Mouse (Mus musculus) forebrain, postnatal 0 days (tissue): ENCODE data around the gene Tbcd. TPM values are rescaled to one million over a fixed set of nuclear protein-coding genes. Genes with fewer than 3 reads are reported as not detected.

Experiments used
- ATAC-seq: fragments of 200-750 bp; cut with Nextera tagmentation; 2 replicates; pipeline ENCODE4 v1.8.0; 2017; ENCODE audit warnings: mild to moderate bottlenecking, moderate library complexity
- DNase-seq: peaks from one replicate; pipeline ENCODE4 v3.0.0-alpha.2; 2015
- H3K27ac ChIP-seq: fragments of 300-500 bp; sonication (generic); 2 replicates; pipeline ENCODE4 v1.5.1; 2014; ENCODE audit warnings: low read depth, mild to moderate bottlenecking, antibody characterized with exemption, low read length, moderate library complexity, mixed read lengths
- H3K27me3 ChIP-seq: fragments of 300-500 bp; sonication (generic); 2 replicates; pipeline ENCODE4 v1.6.1; 2014; ENCODE audit warnings: mild to moderate bottlenecking, low read length, mixed read lengths; ENCODE audit not compliant: insufficient read depth
- H3K36me3 ChIP-seq: fragments of 300-500 bp; sonication (generic); 2 replicates; pipeline ENCODE4 v1.6.1; 2014; ENCODE audit warnings: mild to moderate bottlenecking, moderate library complexity; ENCODE audit not compliant: insufficient read depth
- H3K4me1 ChIP-seq: fragments of 300-500 bp; sonication (generic); 2 replicates; pipeline ENCODE4 v1.6.1; 2014; ENCODE audit warnings: antibody characterized with exemption; ENCODE audit not compliant: insufficient read depth
- H3K4me2 ChIP-seq: fragments of 300-500 bp; sonication (generic); 2 replicates; pipeline ENCODE4 v1.6.1; 2014; ENCODE audit warnings: low read depth, mild to moderate bottlenecking, moderate library complexity
- H3K4me3 ChIP-seq: fragments of 300-500 bp; sonication (generic); 2 replicates; pipeline ENCODE4 v1.5.1; 2014; ENCODE audit warnings: low read depth, low read length, mixed read lengths
- H3K9ac ChIP-seq: fragments of 300-500 bp; sonication (generic); 2 replicates; pipeline ENCODE4 v1.6.1; 2014; ENCODE audit warnings: mild to moderate bottlenecking
- H3K9me3 ChIP-seq: fragments of 300-500 bp; sonication (generic); 2 replicates; pipeline ENCODE4 v1.6.1; 2016; ENCODE audit warnings: low read length
- CTCF ChIP-seq: sonication (generic); IDR thresholded peaks from 2 replicates; pipeline ENCODE4 v1.5.1; 2016; ENCODE audit warnings: antibody characterized with exemption, control low read depth, low read depth
- WGBS: fragments of 180-500 bp; shearing (Covaris S2); extraction: QIAGEN DNeasy Blood & Tissue Kit; methylation state at CpG from one replicate; pipeline ENCODE4 v1.1.7; 2014; 5-methylcytosine and 5-hydroxymethylcytosine counted together
- polyA plus RNA-seq: library from polyadenylated mRNA; unstranded; fragments of >200 nt; fragmentation: Nextera tagmentation; extraction: Ambion mirVana; gene quantifications from 2 replicates; pipeline ENCODE4 v1.2.1, GENCODE M21; 2015
- total RNA-seq: library from RNA; depleted of rRNA; stranded (reverse); fragments of >200 nt; gene quantifications from 2 replicates; pipeline ENCODE4 v1.2.3, GENCODE M21; 2014

Tbcd gene
- total and polyA plus RNA-seq, 2 experiments from 2014 or later = 56.5 to 90.8 TPM

- no peak overlapping the region for H3K9ac ChIP-seq
- H3K27ac ChIP-seq = no peak overlapping the region
- no peak overlapping the region for H3K4me3 ChIP-seq
- H3K36me3 ChIP-seq = no peaks in the 10 kb centered on the region; the same call in 1 of the 2 replicates
- TF ChIP-seq CTCF = no peak
- H3K4me2 ChIP-seq = no peak overlapping the region
- ATAC-seq = no peak
- DNase-seq = no peak
- 72% methylated on average over 1 of the region's 1 CpGs for WGBS
- no peaks in the 10 kb centered on the region for H3K9me3 ChIP-seq
- H3K4me1 ChIP-seq = no peaks in the 10 kb centered on the region
- H3K27me3 ChIP-seq = no peaks in the 10 kb centered on the region
Observed at GRCm38 (mm10) chr11:121556727-121557126, 105.0 kb downstream of the Tbcd start.

DNA sequence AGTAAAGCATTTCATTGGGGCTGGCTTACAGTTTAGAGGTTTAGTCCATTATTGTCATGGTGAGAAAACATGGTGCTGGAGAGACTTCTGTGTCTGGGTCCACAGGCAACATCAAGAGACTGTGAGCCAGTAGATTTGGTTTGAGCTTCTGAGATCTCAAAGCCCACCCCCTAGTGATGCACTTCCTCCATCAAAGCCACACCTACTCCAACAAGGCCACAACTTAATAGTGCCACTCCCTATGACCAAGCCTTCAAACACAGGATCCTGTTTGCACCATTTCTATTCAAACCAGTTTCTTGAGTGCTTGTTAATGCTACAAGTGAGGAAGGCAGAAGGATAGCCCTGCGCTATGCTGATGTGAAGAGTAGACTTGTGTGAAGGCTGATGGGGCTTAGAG lies 106.2 kb downstream of the Tbcd start:
- DNase-seq (no peak), ATAC-seq (no peak)
- Histone ChIP-seq H3K27ac (no peak overlapping the region), H3K9me3 (no peaks in the 10 kb centered on the region), H3K9ac (no peak overlapping the region), H3K27me3 (no peaks in the 10 kb centered on the region), H3K4me1 (no peaks in the 10 kb centered on the region), H3K36me3 (no peaks in the 10 kb centered on the region), H3K4me2 (no peak overlapping the region), H3K4me3 (no peak overlapping the region)
- WGBS = 100% methylated on average over 1 of the region's 1 CpGs
- TF ChIP-seq CTCF = no peak

- TF ChIP-seq CTCF = no peak
Observed at GRCm38 (mm10) chr11:121558522-121558921, 106.8 kb downstream of the Tbcd start.

DNA sequence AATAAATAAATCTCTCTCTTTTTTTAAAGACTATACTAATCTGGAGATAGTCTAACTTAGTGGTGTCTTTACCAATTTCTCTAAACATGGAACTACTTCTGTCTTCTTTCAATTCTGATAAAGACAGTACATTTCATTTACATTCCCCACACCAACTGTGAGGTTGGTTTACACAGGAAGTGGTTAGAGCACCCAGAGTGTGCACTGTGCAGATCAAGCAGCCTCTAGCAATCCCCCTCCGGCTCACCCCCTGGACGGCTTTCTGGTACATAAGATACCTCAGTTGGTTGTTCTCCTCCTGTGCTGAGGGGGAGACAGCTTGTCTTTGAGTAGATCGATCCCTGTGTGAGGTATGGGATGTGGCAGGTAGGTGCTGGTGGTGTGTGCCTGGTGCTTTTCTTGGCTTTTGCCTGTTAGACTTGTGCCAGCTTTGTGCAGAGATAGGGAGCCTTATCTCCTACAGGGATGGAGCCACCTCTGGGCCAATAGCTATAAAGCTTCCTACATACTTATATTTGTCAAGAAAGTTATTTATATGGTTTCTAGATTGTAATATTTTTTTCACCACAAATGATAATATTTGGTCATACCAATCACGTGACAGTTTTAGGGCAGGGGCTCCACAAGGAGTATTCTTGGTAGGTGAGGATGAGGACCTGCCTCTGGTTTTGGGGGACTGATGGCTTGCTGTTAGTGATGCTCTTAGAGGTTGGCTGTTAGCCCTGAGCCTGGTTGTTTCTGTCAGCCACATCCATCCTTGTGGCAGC lies 108.0 kb downstream of the Tbcd start:
- Histone ChIP-seq H3K4me3 (no peak overlapping the region), H3K27ac (no peak overlapping the region), H3K36me3 (peaks cover 6% of the 10 kb centered on the region), H3K4me2 (no peak overlapping the region), H3K9ac (no peak overlapping the region), H3K4me1 (no peaks in the 10 kb centered on the region), H3K27me3 (no peaks in the 10 kb centered on the region), H3K9me3 (no peaks in the 10 kb centered on the region)
- ATAC-seq (no peak), DNase-seq (no peak)
- no peak for TF ChIP-seq CTCF
- 90% methylated on average over 4 of the region's 4 CpGs for WGBS

More at GRCm38 (mm10) chr11:121558522-121558921, 106.8 kb downstream of the Tbcd start:
- H3K27me3 ChIP-seq = no peaks in the 10 kb centered on the region
- H3K4me1 ChIP-seq = no peaks in the 10 kb centered on the region
- WGBS = 90% methylated on average over 3 of the region's 3 CpGs
- H3K9ac ChIP-seq = no peak overlapping the region
- H3K36me3 ChIP-seq = no peaks in the 10 kb centered on the region
- no peak overlapping the region for H3K4me2 ChIP-seq
- no peak overlapping the region for H3K27ac ChIP-seq
- H3K4me3 ChIP-seq = no peak overlapping the region
- H3K9me3 ChIP-seq = no peaks in the 10 kb centered on the region
- DNase-seq (no peak), ATAC-seq (no peak)

DNA sequence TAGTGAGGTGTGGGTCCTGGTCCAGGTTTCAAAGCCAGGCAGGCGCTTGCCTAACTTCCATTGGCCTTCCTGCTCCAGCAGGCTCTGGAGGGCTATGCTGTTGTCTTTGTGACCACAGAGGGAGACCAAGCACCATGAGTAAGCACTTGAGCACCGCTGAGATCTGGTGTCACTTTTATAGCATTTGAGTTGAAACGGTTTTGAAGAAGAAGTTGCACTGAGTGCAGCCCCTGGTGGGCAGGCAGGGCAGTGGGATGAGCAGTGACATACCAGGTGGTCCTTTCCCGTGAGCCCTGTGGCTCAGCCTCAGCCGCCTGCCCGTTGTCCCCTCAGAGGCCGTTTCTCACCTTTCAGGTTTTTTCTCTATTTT lies 108.5 kb downstream of the Tbcd start:
- no peaks in the 10 kb centered on the region for H3K27me3 ChIP-seq
- no peak overlapping the region for H3K9ac ChIP-seq
- no peak for ATAC-seq
- no peak overlapping the region for H3K27ac ChIP-seq
- H3K4me1 ChIP-seq = no peaks in the 10 kb centered on the region
- H3K36me3 ChIP-seq = peaks cover 9% of the 10 kb centered on the region
- DNase-seq = no peak
- no peak for TF ChIP-seq CTCF
- 80% methylated on average over 7 of the region's 7 CpGs for WGBS
- no peaks in the 10 kb centered on the region for H3K9me3 ChIP-seq
- H3K4me3 ChIP-seq = no peak overlapping the region
- H3K4me2 ChIP-seq = no peak overlapping the region

- no peak for TF ChIP-seq CTCF
Observed at GRCm38 (mm10) chr11:121563312-121563711, 111.6 kb downstream of the Tbcd start.

GRCm38 (mm10) chr11:121564265-121564664 lies 112.5 kb downstream of the Tbcd start:
- H3K9ac ChIP-seq = no peak overlapping the region
- DNase-seq (no peak), ATAC-seq (no peak)
- H3K4me2 ChIP-seq = no peak overlapping the region
- H3K9me3 ChIP-seq = no peaks in the 10 kb centered on the region
- no peak overlapping the region for H3K27ac ChIP-seq
- H3K4me1 ChIP-seq = no peaks in the 10 kb centered on the region
- no peaks in the 10 kb centered on the region for H3K27me3 ChIP-seq
- peaks cover 9% of the 10 kb centered on the region for H3K36me3 ChIP-seq
- 96% methylated on average over 4 of the region's 4 CpGs for WGBS
- TF ChIP-seq CTCF = no peak
- H3K4me3 ChIP-seq = no peak overlapping the region

More at GRCm38 (mm10) chr11:121563312-121563711, 111.6 kb downstream of the Tbcd start:
- DNase-seq (no peak), ATAC-seq (no peak)
- H3K4me1 ChIP-seq = no peaks in the 10 kb centered on the region
- H3K36me3 ChIP-seq = peaks cover 9% of the 10 kb centered on the region
- no peak overlapping the region for H3K4me2 ChIP-seq
- H3K9me3 ChIP-seq = no peaks in the 10 kb centered on the region
- H3K4me3 ChIP-seq = no peak overlapping the region
- H3K27me3 ChIP-seq = no peaks in the 10 kb centered on the region
- 91% methylated on average over 5 of the region's 5 CpGs for WGBS
- H3K9ac ChIP-seq = no peak overlapping the region
- H3K27ac ChIP-seq = no peak overlapping the region
